Mouse (Mus musculus) CH12.LX (cell line): ENCODE results near the gene Frat1.

ENCODE experiments used
- CTCF ChIP-seq, 2 experiments: IDR thresholded peaks in 1 of 2; conservative IDR thresholded peaks in 1 of 2; 2 replicates each; pipeline ENCODE4 v1.5.1; 2011 to 2012; ENCODE audit warnings: low read depth in 2 of 2, low read length in 2 of 2, improper control_type of control experiment in 1 of 2, inconsistent platforms in 1 of 2, mild to moderate bottlenecking in 1 of 2, moderate library complexity in 1 of 2
- ELF1 ChIP-seq: IDR thresholded peaks from 2 replicates; pipeline ENCODE4 v1.6.1; 2014; ENCODE audit warnings: low read depth, mild to moderate bottlenecking, inconsistent platforms, low read length, improper control_type of control experiment
- EP300 ChIP-seq: IDR thresholded peaks from 2 replicates; pipeline ENCODE4 v1.6.1; 2011; ENCODE audit warnings: low read length, improper control_type of control experiment
- HCFC1 ChIP-seq: IDR thresholded peaks from 2 replicates; pipeline ENCODE4 v1.6.1; 2012; ENCODE audit warnings: low read depth, mild to moderate bottlenecking, inconsistent platforms, low read length, improper control_type of control experiment
- IRF4 ChIP-seq: IDR thresholded peaks from 2 replicates; pipeline ENCODE4 v1.6.1; 2014; ENCODE audit warnings: low read depth, mild to moderate bottlenecking, inconsistent platforms, low read length, improper control_type of control experiment
- MAX ChIP-seq: IDR thresholded peaks from 2 replicates; pipeline ENCODE4 v1.6.1; 2011; ENCODE audit warnings: low read length, improper control_type of control experiment
- MEF2A ChIP-seq: IDR thresholded peaks from 2 replicates; pipeline ENCODE4 v1.6.1; 2014; ENCODE audit warnings: low read depth, mild to moderate bottlenecking, inconsistent platforms, low read length, improper control_type of control experiment, borderline replicate concordance
- PAX5 ChIP-seq: IDR thresholded peaks from 2 replicates; pipeline ENCODE4 v1.6.1; 2012; ENCODE audit warnings: low read length, inconsistent platforms, mixed read lengths
- POLR2A ChIP-seq: IDR thresholded peaks from 2 replicates; pipeline ENCODE4 v1.6.1; 2011; ENCODE audit warnings: low read depth, mild to moderate bottlenecking, improper control_type of control experiment, low read length
- POLR2AphosphoS2 ChIP-seq: IDR thresholded peaks from 2 replicates; pipeline ENCODE4 v1.6.1; 2011; ENCODE audit warnings: low read depth, low read length, improper control_type of control experiment
- TBP ChIP-seq: conservative IDR thresholded peaks from 2 replicates; pipeline ENCODE4 v1.6.1; 2011; ENCODE audit warnings: low read depth, low read length, improper control_type of control experiment
- UBTF ChIP-seq: IDR thresholded peaks from 2 replicates; pipeline ENCODE4 v1.6.1; 2012; ENCODE audit warnings: low read depth, mild to moderate bottlenecking, inconsistent platforms, low read length, improper control_type of control experiment, moderate library complexity
- USF1 ChIP-seq: IDR thresholded peaks from 2 replicates; pipeline ENCODE4 v1.6.1; 2014; ENCODE audit warnings: low read depth, mild to moderate bottlenecking, inconsistent platforms, low read length, improper control_type of control experiment
- ZNF384 ChIP-seq: IDR thresholded peaks from 2 replicates; pipeline ENCODE4 v1.6.1; 2012; ENCODE audit warnings: low read depth, low read length, improper control_type of control experiment, inconsistent platforms

DNA sequence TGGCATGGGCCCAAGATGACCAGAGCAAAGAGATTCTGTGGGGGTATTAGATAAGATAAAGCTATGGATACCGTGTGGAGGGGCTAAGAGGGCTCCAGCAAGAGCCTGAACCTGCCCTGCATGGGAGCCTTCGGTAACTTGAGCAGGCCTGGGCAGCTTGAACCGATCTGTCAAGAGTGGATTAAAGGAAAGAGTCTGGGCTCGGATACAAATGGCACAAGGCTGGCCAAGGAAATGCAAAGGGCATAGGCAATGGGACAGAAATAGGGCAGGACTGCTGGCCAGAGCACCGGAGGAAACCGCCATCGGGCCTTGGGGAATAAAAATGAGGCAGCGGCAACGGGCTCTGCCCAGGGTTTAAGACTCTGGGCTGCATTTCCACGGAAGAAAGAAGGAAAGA is 12.4 kb upstream of the Frat1 start:
- no peak for TF ChIP-seq IRF4
- TF ChIP-seq CTCF (conservative IDR thresholded peaks at IDR 0.05 in 1 of 2, IDR thresholded peaks at IDR 0.05 in 1 of 2; ENCODE audit: low read depth in 2 of 2, low read length in 2 of 2): no peak
- TF ChIP-seq POLR2A: no peak
- TF ChIP-seq MEF2A: no peak
- TF ChIP-seq MAX: no peak
- TF ChIP-seq ELF1: no peak
- TF ChIP-seq TBP: no peak
- TF ChIP-seq UBTF: no peak
- TF ChIP-seq PAX5: no peak
- no peak for TF ChIP-seq POLR2AphosphoS2
- TF ChIP-seq HCFC1: no peak
- TF ChIP-seq USF1: no peak
- no peak for TF ChIP-seq ZNF384
- no peak for TF ChIP-seq EP300
